Mouse (Mus musculus): Measurements from ENCODE around the gene Muc13. TPM values are rescaled to one million over a fixed set of nuclear protein-coding genes. Genes with fewer than 3 reads are reported as not detected.

Gene Muc13
- polyA plus RNA-seq, 1 experiment from 2014 or later: 459 TPM

DNA sequence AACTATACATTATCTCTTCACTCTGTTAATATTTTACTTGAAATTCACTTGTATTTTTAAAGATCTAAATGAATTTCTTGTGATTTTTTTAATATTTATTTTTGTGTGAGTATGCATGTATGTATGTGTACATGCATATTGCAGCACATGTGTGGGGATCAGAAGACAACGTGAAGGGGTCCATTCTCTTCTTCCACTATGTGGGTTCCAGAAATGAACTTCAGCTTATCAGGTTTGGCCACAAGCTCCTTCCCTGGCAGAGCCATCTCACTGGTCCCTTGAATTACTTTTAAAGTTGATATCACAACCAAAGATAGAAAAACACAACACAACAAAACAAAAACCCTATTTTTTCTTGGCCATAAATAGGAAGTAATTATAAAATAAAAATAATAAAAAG lies 9.3 kb upstream of the Muc13 start:
- no peak for ATAC-seq
- 32% methylated on average over 1 of the region's 1 CpGs for WGBS
- Histone ChIP-seq H3K4me3 (ENCODE audit: low read depth, low read length) (no peak overlapping the region), H3K4me1 (replicated peaks; ENCODE audit: control insufficient read depth, insufficient read depth, low read length) (peaks cover 16% of the 10 kb centered on the region), H3K9ac (ENCODE audit: low read depth, low read length) (no peak overlapping the region), H3K27ac (ENCODE audit: low read depth, low read length) (peak overlapping the region; percentile 88), H3K36me3 (ENCODE audit: control insufficient read depth, insufficient read depth) (no peaks in the 10 kb centered on the region), H3K27me3 (replicated peaks; ENCODE audit: control insufficient read depth, insufficient read depth, low read length) (no peaks in the 10 kb centered on the region), H3K4me2 (replicated peaks; ENCODE audit: low read depth) (peak overlapping the region; percentile 24; the same call in 1 of the 2 replicates), H3K9me3 (ENCODE audit: control insufficient read depth) (no peaks in the 10 kb centered on the region)
- no peak for TF ChIP-seq CTCF (IDR thresholded peaks at IDR 0.05; ENCODE audit: low read depth)

GRCm38 (mm10) chr16:33785092-33785704 lies 8.6 kb upstream of the Muc13 start:
- H3K4me2 ChIP-seq (replicated peaks; ENCODE audit: low read depth): peak overlapping the region; percentile 24; the same call in 1 of the 2 replicates
- no peak overlapping the region for H3K9ac ChIP-seq (ENCODE audit: low read depth, low read length)
- peak overlapping the region; percentile 88 for H3K27ac ChIP-seq (ENCODE audit: low read depth, low read length)
- 33% methylated on average over 8 of the region's 8 CpGs for WGBS
- no peak for TF ChIP-seq CTCF (IDR thresholded peaks at IDR 0.05; ENCODE audit: low read depth)
- peaks cover 16% of the 10 kb centered on the region for H3K4me1 ChIP-seq (replicated peaks; ENCODE audit: control insufficient read depth, insufficient read depth, low read length)
- peak; percentile 38 for ATAC-seq
- H3K36me3 ChIP-seq (ENCODE audit: control insufficient read depth, insufficient read depth): no peaks in the 10 kb centered on the region
- no peaks in the 10 kb centered on the region for H3K9me3 ChIP-seq (ENCODE audit: control insufficient read depth)
- H3K4me3 ChIP-seq (ENCODE audit: low read depth, low read length): no peak overlapping the region
- H3K27me3 ChIP-seq (replicated peaks; ENCODE audit: control insufficient read depth, insufficient read depth, low read length): no peaks in the 10 kb centered on the region

DNA sequence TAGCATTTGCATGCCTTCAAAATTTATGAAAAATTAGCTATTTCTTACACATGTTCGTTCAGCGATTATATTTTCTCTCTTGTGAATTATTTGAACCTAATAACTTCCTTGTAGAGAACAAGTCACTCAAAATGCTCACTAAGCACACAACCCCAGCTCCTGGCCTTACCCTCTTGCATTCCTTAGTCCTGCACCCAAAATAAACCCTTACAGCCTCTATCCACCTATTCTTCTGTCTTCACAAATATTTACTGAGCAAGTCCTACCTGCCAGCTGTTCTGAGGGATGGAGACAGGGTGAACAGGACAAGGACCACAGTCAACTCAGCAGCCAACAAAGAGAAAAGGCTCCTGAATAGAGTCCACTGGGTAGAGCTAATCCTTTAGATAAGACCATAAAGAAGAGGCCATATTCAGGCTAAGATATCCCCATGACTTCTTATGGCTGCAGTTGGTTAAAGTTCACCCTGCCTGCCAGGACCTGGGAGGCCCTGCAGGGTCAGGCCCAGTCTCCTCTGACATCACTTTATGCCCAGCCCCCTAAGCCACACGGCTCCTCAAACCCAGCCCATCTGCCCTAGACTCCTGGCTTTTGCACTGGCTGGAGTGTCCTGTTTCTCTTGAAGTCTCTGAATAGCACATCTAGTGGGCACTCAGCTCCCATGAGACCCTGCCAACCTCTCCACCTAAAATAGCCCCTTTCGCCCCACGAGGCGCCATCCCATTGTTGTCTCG lies 7.0 kb upstream of the Muc13 start:
- Histone ChIP-seq H3K27ac (ENCODE audit: low read depth, low read length) (peak overlapping the region; percentile 88), H3K4me3 (ENCODE audit: low read depth, low read length) (no peak overlapping the region), H3K4me2 (replicated peaks; ENCODE audit: low read depth) (peak overlapping the region; percentile 48), H3K36me3 (ENCODE audit: control insufficient read depth, insufficient read depth) (no peaks in the 10 kb centered on the region), H3K27me3 (replicated peaks; ENCODE audit: control insufficient read depth, insufficient read depth, low read length) (no peaks in the 10 kb centered on the region), H3K4me1 (replicated peaks; ENCODE audit: control insufficient read depth, insufficient read depth, low read length) (peaks cover 13% of the 10 kb centered on the region), H3K9ac (ENCODE audit: low read depth, low read length) (no peak overlapping the region), H3K9me3 (ENCODE audit: control insufficient read depth) (no peaks in the 10 kb centered on the region)
- 31% methylated on average over 7 of the region's 7 CpGs for WGBS
- TF ChIP-seq CTCF (IDR thresholded peaks at IDR 0.05; ENCODE audit: low read depth): no peak
- ATAC-seq: peak; percentile 92

- peak overlapping the region; percentile 59 for H3K4me3 ChIP-seq (ENCODE audit: low read depth, low read length)
- no peaks in the 10 kb centered on the region for H3K27me3 ChIP-seq (replicated peaks; ENCODE audit: control insufficient read depth, insufficient read depth, low read length)
- H3K27ac ChIP-seq (ENCODE audit: low read depth, low read length): peak overlapping the region; percentile 78
- H3K9me3 ChIP-seq (ENCODE audit: control insufficient read depth): no peaks in the 10 kb centered on the region
- TF ChIP-seq CTCF (IDR thresholded peaks at IDR 0.05; ENCODE audit: low read depth): no peak
- peak overlapping the region; percentile 63 for H3K9ac ChIP-seq (ENCODE audit: low read depth, low read length)
- ATAC-seq: no peak
- peaks cover 11% of the 10 kb centered on the region; the same call in 1 of the 2 replicates for H3K4me1 ChIP-seq (replicated peaks; ENCODE audit: control insufficient read depth, insufficient read depth, low read length)
- 32% methylated on average over 4 of the region's 4 CpGs for WGBS
- H3K4me2 ChIP-seq (replicated peaks; ENCODE audit: low read depth): peak overlapping the region; percentile 64
- H3K36me3 ChIP-seq (ENCODE audit: control insufficient read depth, insufficient read depth): peaks cover 3% of the 10 kb centered on the region; the same call in 1 of the 2 replicates
These were observed 1.3 kb downstream of the Muc13 start for GRCm38 (mm10) chr16:33795106-33795505.

DNA sequence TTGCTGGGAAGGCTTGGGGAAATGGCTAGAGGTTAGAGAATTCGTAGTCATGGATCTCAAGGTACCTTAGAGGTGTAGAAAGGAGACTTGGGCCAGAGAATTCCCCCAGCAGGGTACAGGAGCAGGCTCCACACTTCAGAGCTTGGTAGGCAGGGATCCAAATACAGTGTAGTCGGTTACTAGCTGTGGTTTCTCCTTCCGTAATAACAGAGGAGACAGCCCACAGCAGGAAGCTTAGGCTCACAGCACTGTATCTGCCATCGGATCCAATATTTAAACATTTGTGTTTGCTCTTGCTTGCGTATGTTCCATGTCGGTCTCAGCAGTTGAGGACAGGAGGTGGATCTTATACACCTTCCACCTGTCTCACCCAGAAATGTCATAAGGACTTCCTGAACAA lies 2.0 kb downstream of the Muc13 start:
- Histone ChIP-seq H3K4me1 (replicated peaks; ENCODE audit: control insufficient read depth, insufficient read depth, low read length) (peaks cover 11% of the 10 kb centered on the region; the same call in 1 of the 2 replicates), H3K9me3 (ENCODE audit: control insufficient read depth) (no peaks in the 10 kb centered on the region), H3K4me3 (ENCODE audit: low read depth, low read length) (peak overlapping the region; percentile 59), H3K27ac (ENCODE audit: low read depth, low read length) (peak overlapping the region; percentile 82), H3K36me3 (ENCODE audit: control insufficient read depth, insufficient read depth) (peaks cover 3% of the 10 kb centered on the region; the same call in 1 of the 2 replicates), H3K4me2 (replicated peaks; ENCODE audit: low read depth) (peak overlapping the region; percentile 64), H3K9ac (ENCODE audit: low read depth, low read length) (peak overlapping the region; percentile 67), H3K27me3 (replicated peaks; ENCODE audit: control insufficient read depth, insufficient read depth, low read length) (no peaks in the 10 kb centered on the region)
- ATAC-seq: no peak
- WGBS: 28% methylated on average over 6 of the region's 6 CpGs
- no peak for TF ChIP-seq CTCF (IDR thresholded peaks at IDR 0.05; ENCODE audit: low read depth)

- Histone ChIP-seq H3K4me1 (replicated peaks; ENCODE audit: control insufficient read depth, insufficient read depth, low read length) (peaks cover 11% of the 10 kb centered on the region; the same call in 1 of the 2 replicates), H3K9ac (ENCODE audit: low read depth, low read length) (peak overlapping the region; percentile 67), H3K4me3 (ENCODE audit: low read depth, low read length) (peak overlapping the region; percentile 59), H3K27me3 (replicated peaks; ENCODE audit: control insufficient read depth, insufficient read depth, low read length) (no peaks in the 10 kb centered on the region), H3K27ac (ENCODE audit: low read depth, low read length) (peak overlapping the region; percentile 82), H3K9me3 (ENCODE audit: control insufficient read depth) (no peaks in the 10 kb centered on the region), H3K4me2 (replicated peaks; ENCODE audit: low read depth) (peak overlapping the region; percentile 64), H3K36me3 (ENCODE audit: control insufficient read depth, insufficient read depth) (peaks cover 7% of the 10 kb centered on the region)
- 37% methylated on average over 3 of the region's 3 CpGs for WGBS
- no peak for ATAC-seq
- TF ChIP-seq CTCF (IDR thresholded peaks at IDR 0.05; ENCODE audit: low read depth): no peak
These were observed 2.9 kb downstream of the Muc13 start for GRCm38 (mm10) chr16:33796756-33797155.
